Mouse (Mus musculus) embryonic facial prominence, embryonic 14.5 days (tissue): ENCODE measurements around the gene Tmem254b. TPM values are rescaled to one million over a fixed set of nuclear protein-coding genes. Genes with fewer than 3 reads are reported as not detected.
"Not testable (repeated sequence)": the region's sequence is repeated elsewhere in the genome, so short reads cannot be mapped to it uniquely, and the experiment has no call there.

ENCODE experiments used
- ATAC-seq: fragments of 200-750 bp; cut with Nextera tagmentation; 2 replicates; pipeline ENCODE4 v1.8.0; 2017; ENCODE audit warnings: low read depth, moderate number of reproducible peaks, moderate TSS enrichment
- DNase-seq: peaks from one replicate; pipeline ENCODE4 v3.0.0-alpha.2; 2015; ENCODE audit warnings: low spot score
- H3K27ac ChIP-seq: fragments of 300-500 bp; sonication (generic); replicated peaks from 2 replicates; pipeline ENCODE4 v1.5.1; 2014; ENCODE audit warnings: low read depth, mild to moderate bottlenecking, low read length, moderate library complexity
- H3K27me3 ChIP-seq: fragments of 300-500 bp; sonication (generic); replicated peaks from 2 replicates; pipeline ENCODE4 v1.6.1; 2014; ENCODE audit warnings: low read length; ENCODE audit not compliant: control insufficient read depth, insufficient read depth
- H3K36me3 ChIP-seq: fragments of 300-500 bp; sonication (generic); 2 replicates; pipeline ENCODE4 v1.6.1; 2014; ENCODE audit warnings: low read length, mixed read lengths; ENCODE audit not compliant: control insufficient read depth, insufficient read depth
- H3K4me1 ChIP-seq: fragments of 300-500 bp; sonication (generic); 2 replicates; pipeline ENCODE4 v1.6.1; 2014; ENCODE audit warnings: antibody characterized with exemption, low read length; ENCODE audit not compliant: control insufficient read depth, insufficient read depth
- H3K4me2 ChIP-seq: fragments of 300-500 bp; sonication (generic); 2 replicates; pipeline ENCODE4 v1.6.1; 2014; ENCODE audit warnings: low read depth, mild to moderate bottlenecking, low read length, moderate library complexity, mixed read lengths
- H3K4me3 ChIP-seq: fragments of 300-500 bp; sonication (generic); 2 replicates; pipeline ENCODE4 v1.5.1; 2014; ENCODE audit warnings: low read depth, mild to moderate bottlenecking, low read length
- H3K9ac ChIP-seq: fragments of 300-500 bp; sonication (generic); 2 replicates; pipeline ENCODE4 v1.6.1; 2014; ENCODE audit warnings: low read depth, mild to moderate bottlenecking, low read length, moderate library complexity, mixed read lengths
- H3K9me3 ChIP-seq: fragments of 300-500 bp; sonication (generic); 2 replicates; pipeline ENCODE4 v1.6.1; 2016; ENCODE audit warnings: low read length; ENCODE audit not compliant: control insufficient read depth
- WGBS: fragments of 180-500 bp; shearing (Covaris S2); extraction: QIAGEN DNeasy Blood & Tissue Kit; methylation state at CpG from one replicate; pipeline ENCODE4 v1.1.7; 2014; 5-methylcytosine and 5-hydroxymethylcytosine counted together
- polyA plus RNA-seq: library from polyadenylated mRNA; unstranded; fragments of >200 nt; fragmentation: Nextera tagmentation; extraction: Ambion mirVana; gene quantifications from 2 replicates; pipeline ENCODE4 v1.2.1, GENCODE M21; 2014

Tmem254b gene
- polyA plus RNA-seq, 1 experiment from 2014 or later = 31.2 TPM

- H3K4me3 ChIP-seq, ATAC-seq, H3K27ac ChIP-seq, H3K9ac ChIP-seq, H3K27me3 ChIP-seq, DNase-seq, H3K9me3 ChIP-seq, H3K36me3 ChIP-seq, H3K4me2 ChIP-seq, H3K4me1 ChIP-seq: not testable (repeated sequence)
- no CpG with 5 or more reads among the region's 10 CpGs for WGBS
These were observed 25.2 kb downstream of the Tmem254b start for GRCm38 (mm10) chr14:26181660-26182059.

- not testable (repeated sequence) for H3K9me3 ChIP-seq, DNase-seq, H3K27me3 ChIP-seq, H3K4me2 ChIP-seq, ATAC-seq, H3K36me3 ChIP-seq, H3K4me3 ChIP-seq, H3K27ac ChIP-seq, H3K4me1 ChIP-seq, H3K9ac ChIP-seq
- WGBS = no CpG with 5 or more reads among the region's 6 CpGs
These were observed 31.8 kb downstream of the Tmem254b start for GRCm38 (mm10) chr14:26175028-26175427.

GRCm38 (mm10) chr14:26173955-26174354 is 32.9 kb downstream of the Tmem254b start:
- no CpG with 5 or more reads among the region's 3 CpGs for WGBS
- H3K36me3 ChIP-seq, H3K9me3 ChIP-seq, H3K9ac ChIP-seq, H3K27ac ChIP-seq, H3K4me2 ChIP-seq, H3K4me3 ChIP-seq, DNase-seq, H3K27me3 ChIP-seq, H3K4me1 ChIP-seq: not testable (repeated sequence)
- peak; percentile 90 for ATAC-seq

GRCm38 (mm10) chr14:26165266-26165665 is 41.6 kb downstream of the Tmem254b start:
- DNase-seq, H3K4me3 ChIP-seq, ATAC-seq, H3K4me1 ChIP-seq, H3K9me3 ChIP-seq, H3K9ac ChIP-seq, H3K4me2 ChIP-seq, H3K27ac ChIP-seq, H3K36me3 ChIP-seq, H3K27me3 ChIP-seq: not testable (repeated sequence)
- WGBS = no CpG with 5 or more reads among the region's 12 CpGs

- 0 out of 2 replicates have a peak, but pooled peaks have one; percentile 17 for ATAC-seq
- H3K4me3 ChIP-seq, H3K36me3 ChIP-seq, H3K9ac ChIP-seq, H3K4me2 ChIP-seq, H3K4me1 ChIP-seq, DNase-seq, H3K9me3 ChIP-seq, H3K27ac ChIP-seq, H3K27me3 ChIP-seq: not testable (repeated sequence)
- WGBS = no CpG with 5 or more reads among the region's 5 CpGs
These were observed 44.4 kb downstream of the Tmem254b start for GRCm38 (mm10) chr14:26162423-26162822.

- not testable (repeated sequence) for H3K4me1 ChIP-seq, H3K4me2 ChIP-seq, H3K9ac ChIP-seq, H3K4me3 ChIP-seq, H3K9me3 ChIP-seq, H3K27ac ChIP-seq, H3K27me3 ChIP-seq, H3K36me3 ChIP-seq, DNase-seq
- peak; percentile 76 for ATAC-seq
- no CpG with 5 or more reads among the region's 9 CpGs for WGBS
These were observed 45.7 kb downstream of the Tmem254b start for GRCm38 (mm10) chr14:26161156-26161555.

- not testable (repeated sequence) for H3K27ac ChIP-seq, H3K4me1 ChIP-seq, DNase-seq, H3K9me3 ChIP-seq, H3K27me3 ChIP-seq, H3K36me3 ChIP-seq, H3K4me2 ChIP-seq, H3K4me3 ChIP-seq, ATAC-seq, H3K9ac ChIP-seq
- WGBS = no CpG with 5 or more reads among the region's 7 CpGs
These were observed 50.8 kb downstream of the Tmem254b start for GRCm38 (mm10) chr14:26156032-26156431.

Other genes starting within 250 kb of the Tmem254b start
- gene Duxbl1, start 228.5 kb downstream of the Tmem254b start, polyA plus RNA-seq = 1.1 and 1.6 TPM in 2 replicates
- 38.6 and 48.4 TPM in 2 replicates for gene Gm9780, start 164.3 kb downstream of the Tmem254b start, polyA plus RNA-seq
- 29.2 and 41.3 TPM in 2 replicates for gene Tmem254c, start 139.7 kb downstream of the Tmem254b start, polyA plus RNA-seq
- gene Cphx2, start 125.5 kb downstream of the Tmem254b start, polyA plus RNA-seq = not detected in 2 replicates
- not detected in 2 replicates for gene Cphx3, start 124.7 kb downstream of the Tmem254b start, polyA plus RNA-seq
- gene Duxbl2, start 88.7 kb downstream of the Tmem254b start, polyA plus RNA-seq = 0.17 TPM in 1 of 2 replicates, not detected in the other
- gene Plac9b, start 24.6 kb downstream of the Tmem254b start, polyA plus RNA-seq = 36.4 and 47.6 TPM in 2 replicates
- 1.8 and 3.1 TPM in 2 replicates for gene Duxbl3, start 50.9 kb upstream of the Tmem254b start, polyA plus RNA-seq